Mouse (Mus musculus) naive thymus-derived CD4-positive, alpha-beta T cell, adult 5 months (primary cell): ENCODE results near the gene Ltbp3. TPM values are rescaled to one million over a fixed set of nuclear protein-coding genes. Genes with fewer than 3 reads are reported as not detected.

Experiments used
- polyA plus RNA-seq: library from polyadenylated mRNA; unstranded; fragments of 100-300 nt; shearing (Covaris generic); gene quantifications from one replicate; pipeline ENCODE4 v1.2.1, GENCODE M21; 2017

Gene Ltbp3
- not detected for polyA plus RNA-seq

GRCm38 (mm10) chr19:5740320-5741317 lies at the start of gene Ltbp3:
Ltbp3 (plus strand) TSS chr19:5740904.

DNA sequence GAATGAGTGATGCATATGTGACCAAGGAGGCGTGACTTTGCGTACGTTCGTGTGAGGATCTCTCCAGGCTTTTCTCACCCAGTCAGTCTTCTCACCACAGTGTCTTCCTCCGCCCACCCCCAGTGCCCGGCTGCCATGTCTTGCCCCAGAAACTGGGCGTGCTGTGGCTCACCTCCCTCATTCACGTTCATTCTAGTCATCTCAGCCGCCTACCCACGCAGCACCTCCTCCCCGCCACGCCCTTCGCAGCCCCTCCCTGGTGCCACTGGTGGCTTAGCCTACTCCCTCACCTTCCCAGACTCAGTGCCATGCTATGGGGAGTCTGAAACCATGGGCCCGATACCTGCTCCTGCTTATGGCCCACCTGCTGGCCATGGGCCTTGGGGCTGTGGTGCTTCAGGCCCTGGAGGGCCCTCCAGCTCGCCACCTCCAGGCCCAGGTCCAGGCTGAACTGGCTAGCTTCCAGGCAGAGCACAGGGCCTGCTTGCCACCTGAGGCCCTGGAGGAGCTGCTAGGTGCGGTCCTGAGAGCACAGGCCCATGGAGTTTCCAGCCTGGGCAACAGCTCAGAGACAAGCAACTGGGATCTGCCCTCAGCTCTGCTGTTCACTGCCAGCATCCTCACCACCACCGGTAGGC lies 36.4 kb upstream of the Ltbp3 start, which contains the start of gene Kcnk7:
Gene Kcnk7, plus strand, starts transcription at position 205 of the 638 bp plus-strand sequence.

DNA sequence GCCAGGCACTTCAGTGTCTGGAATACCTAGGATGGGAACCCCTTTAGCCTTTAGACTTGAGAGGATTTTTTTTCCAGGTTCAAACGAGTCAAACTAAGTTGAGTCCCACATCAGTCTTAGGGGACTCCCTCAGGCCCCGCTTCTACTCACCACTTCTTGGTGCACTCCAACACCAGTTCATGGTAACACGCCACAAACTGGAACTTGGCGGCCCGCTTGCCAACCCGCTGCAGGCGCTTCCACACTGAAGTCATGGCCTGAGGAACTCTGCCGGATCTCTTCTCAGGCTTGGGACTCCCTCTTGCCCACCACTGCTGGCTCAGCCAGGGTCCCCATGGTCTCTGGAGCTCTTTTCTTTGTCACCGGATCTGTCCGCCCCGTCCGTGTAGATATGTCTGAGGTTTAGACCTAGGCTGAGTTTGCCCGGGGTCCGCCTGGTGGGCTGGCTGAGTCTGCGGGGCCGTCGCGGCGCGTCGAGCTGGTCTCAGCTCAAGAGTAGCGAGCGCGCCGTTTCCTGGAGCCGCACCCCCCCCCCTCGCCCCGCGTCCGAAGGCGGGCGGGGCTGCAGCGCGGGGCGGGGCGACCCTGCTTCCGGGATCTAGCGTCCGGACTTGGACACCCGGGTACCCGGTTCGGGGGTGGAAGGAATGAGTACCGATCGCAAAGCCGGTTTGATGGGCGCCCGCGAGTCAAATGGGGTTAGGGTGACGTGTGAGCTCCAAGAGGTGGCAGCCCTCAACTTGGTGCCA lies 14.8 kb upstream of the Ltbp3 start, which contains the start of gene Ehbp1l1:
Gene Ehbp1l1, minus strand, starts transcription at position 551 of the 749 bp plus-strand sequence.

DNA sequence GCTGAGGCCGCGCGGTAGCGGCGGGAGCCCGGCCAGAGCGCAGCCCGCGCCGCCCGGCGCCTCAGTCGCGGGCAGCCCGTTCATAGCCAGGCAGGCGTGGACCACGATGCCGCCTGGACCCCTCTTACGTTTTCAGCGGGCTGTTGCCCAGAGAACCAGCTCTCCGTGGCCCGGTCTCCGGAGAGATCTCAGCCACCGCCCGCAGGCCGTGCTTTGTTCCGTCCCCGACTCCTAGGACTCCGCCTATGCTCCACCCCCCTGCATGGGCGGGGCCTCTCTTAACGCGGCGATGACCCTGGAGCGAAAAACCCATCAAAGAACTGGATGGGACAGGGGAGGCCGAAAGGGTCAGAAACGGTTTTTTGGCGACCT lies 11.3 kb upstream of the Ltbp3 start, which contains the start of gene Fam89b:
Gene Fam89b, minus strand, starts transcription at position 210 of the 372 bp plus-strand sequence.

DNA sequence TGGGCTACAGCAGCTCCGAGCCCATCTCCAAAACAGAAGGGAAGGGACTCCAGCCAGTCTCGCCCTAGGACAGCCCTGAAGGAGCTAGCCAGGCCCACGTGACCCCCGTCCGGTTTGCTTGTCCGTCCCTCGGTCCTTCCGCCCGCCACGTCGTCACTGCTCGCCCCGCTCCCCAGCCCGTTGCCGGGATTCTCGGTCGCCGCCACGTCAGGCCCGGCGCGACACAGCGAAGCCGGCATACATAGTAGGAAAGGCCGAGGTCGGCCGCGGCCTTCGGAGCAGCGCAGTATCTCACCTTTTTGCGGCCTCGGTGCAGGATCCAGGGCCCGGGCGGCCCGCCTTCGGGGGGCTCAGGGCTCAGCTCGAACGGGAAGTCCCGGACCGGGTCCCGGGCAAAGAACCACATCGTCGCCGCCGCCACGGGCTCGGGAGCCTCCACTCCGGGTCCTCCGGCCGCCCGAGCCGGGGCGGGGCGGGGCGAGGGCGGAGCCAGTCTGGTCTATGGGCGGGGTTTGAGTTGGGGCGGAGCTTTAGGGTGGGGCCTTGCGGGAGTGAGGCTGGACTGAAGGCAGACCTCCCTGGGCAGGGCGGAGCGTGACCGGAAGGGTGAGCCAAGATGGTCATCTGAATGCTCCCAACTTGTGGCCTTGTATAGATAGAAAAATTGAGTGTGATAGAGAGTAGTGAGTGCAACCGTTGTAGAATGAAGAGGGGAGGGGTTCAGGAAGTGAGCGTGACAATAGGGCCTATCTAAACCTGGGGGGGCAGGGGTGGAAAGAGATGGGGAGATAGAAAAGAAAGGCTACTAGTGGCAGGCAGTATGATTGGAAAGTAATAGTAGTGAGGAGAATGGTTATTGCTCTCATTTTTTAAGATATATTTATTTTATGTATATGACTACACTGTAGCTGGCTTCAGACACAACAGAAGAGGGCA lies 30.5 kb downstream of the Ltbp3 start, which contains the start of gene Scyl1:
Gene Scyl1, minus strand, starts transcription at position 495 of the 936 bp plus-strand sequence.

Other genes starting within 250 kb of the Ltbp3 start
- gene 1700020D05Rik, start 237.1 kb upstream of the Ltbp3 start, polyA plus RNA-seq: not detected
- gene Snx32, start 230.4 kb upstream of the Ltbp3 start, polyA plus RNA-seq: 3.7 TPM
- gene Ovol1, start 180.3 kb upstream of the Ltbp3 start, polyA plus RNA-seq: not detected
- gene Ap5b1, start 172.9 kb upstream of the Ltbp3 start, polyA plus RNA-seq: 8.4 TPM
- gene Rnaseh2c, start 139.0 kb upstream of the Ltbp3 start, polyA plus RNA-seq: 94.3 TPM
- gene Kat5, start 130.7 kb upstream of the Ltbp3 start, polyA plus RNA-seq: 78.7 TPM
- gene Rela, start 103.4 kb upstream of the Ltbp3 start, polyA plus RNA-seq: 221 TPM
- gene Sipa1, start 77.2 kb upstream of the Ltbp3 start, polyA plus RNA-seq: 178 TPM
- gene Map3k11, start 52.2 kb upstream of the Ltbp3 start, polyA plus RNA-seq: 53.1 TPM
- gene Pcnx3, start 52.0 kb upstream of the Ltbp3 start, polyA plus RNA-seq: 58.4 TPM
- 0.46 TPM for gene Kcnk7, start 36.5 kb upstream of the Ltbp3 start, polyA plus RNA-seq
- gene Ehbp1l1, start 14.6 kb upstream of the Ltbp3 start, polyA plus RNA-seq: 20.2 TPM
- 57.4 TPM for gene Fam89b, start 11.3 kb upstream of the Ltbp3 start, polyA plus RNA-seq
- 65.2 TPM for gene Scyl1, start 30.5 kb downstream of the Ltbp3 start, polyA plus RNA-seq
- gene Frmd8, start 134.4 kb downstream of the Ltbp3 start, polyA plus RNA-seq: 168 TPM
- 15.7 TPM for gene Slc25a45, start 136.9 kb downstream of the Ltbp3 start, polyA plus RNA-seq
- 0.55 TPM for gene Tigd3, start 153.2 kb downstream of the Ltbp3 start, polyA plus RNA-seq
- gene Dpf2, start 172.1 kb downstream of the Ltbp3 start, polyA plus RNA-seq: 128 TPM
- gene Cdc42ep2, start 183.9 kb downstream of the Ltbp3 start, polyA plus RNA-seq: 0.14 TPM
- gene Pola2, start 223.3 kb downstream of the Ltbp3 start, polyA plus RNA-seq: 51.0 TPM
- gene Slc22a20, start 245.2 kb downstream of the Ltbp3 start, polyA plus RNA-seq: not detected